Mouse (Mus musculus): ENCODE results near the gene Elavl3. TPM values are rescaled to one million over a fixed set of nuclear protein-coding genes. Genes with fewer than 3 reads are reported as not detected.

The Elavl3 gene
- 0.05 TPM in 1 of 2 replicates, not detected in the other for polyA plus RNA-seq (2012; ENCODE audit: low replicate concordance)

DNA sequence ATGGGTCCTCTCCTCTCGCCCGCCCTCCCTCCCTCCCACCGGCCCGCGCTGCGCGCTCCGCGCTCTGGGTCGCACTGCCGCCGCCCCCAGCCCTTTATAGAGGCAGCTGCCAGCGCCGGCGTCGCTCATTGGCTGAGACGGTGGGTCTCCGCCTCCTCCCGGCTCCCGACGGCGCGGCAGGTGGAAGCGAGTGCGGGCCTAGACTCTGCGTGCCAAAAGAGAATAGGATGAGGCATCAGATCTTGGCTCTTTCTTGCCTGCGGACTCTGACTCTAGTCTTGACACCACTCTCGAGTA, at the start of gene Elavl3:
TSS of gene Elavl3 (minus strand) at position 66 of the 297 bp plus-strand sequence.

DNA sequence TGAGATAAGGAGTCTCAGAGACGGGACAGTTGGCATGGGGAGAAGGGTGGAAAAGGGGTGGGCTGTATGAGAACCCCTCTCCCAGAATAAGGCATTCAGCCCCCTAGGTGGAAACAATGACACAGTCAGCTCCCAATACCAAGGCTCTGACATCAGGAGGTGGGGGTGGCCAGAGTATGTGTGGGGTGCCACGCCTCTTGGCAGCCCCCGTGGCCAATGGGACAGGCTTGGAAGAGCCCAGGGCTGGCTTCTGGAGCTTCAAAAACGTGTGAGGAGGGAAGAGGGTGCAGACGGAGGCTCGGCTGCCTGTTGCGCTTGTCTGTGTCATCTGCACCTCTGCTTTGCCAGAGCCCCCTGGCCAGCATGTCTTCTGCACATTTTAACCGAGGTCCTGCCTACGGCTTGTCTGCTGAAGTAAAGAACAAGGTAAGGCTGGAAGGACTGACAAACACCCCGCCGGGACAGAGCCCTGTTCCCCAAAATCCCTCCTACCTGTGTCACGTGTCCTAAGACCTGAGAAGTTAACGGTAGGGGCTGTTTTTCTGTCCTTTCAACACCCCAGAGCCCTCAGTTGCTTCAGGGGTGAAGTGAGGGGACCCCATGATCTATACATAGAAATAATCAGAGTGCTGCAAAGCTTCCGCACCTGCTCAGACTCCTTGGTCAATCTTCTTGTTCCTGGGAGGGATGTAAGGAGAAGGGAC, 47.3 kb upstream of the Elavl3 start, which contains the start of gene Cnn1:
TSS of gene Cnn1 (plus strand) at position 224 of the 704 bp plus-strand sequence.

DNA sequence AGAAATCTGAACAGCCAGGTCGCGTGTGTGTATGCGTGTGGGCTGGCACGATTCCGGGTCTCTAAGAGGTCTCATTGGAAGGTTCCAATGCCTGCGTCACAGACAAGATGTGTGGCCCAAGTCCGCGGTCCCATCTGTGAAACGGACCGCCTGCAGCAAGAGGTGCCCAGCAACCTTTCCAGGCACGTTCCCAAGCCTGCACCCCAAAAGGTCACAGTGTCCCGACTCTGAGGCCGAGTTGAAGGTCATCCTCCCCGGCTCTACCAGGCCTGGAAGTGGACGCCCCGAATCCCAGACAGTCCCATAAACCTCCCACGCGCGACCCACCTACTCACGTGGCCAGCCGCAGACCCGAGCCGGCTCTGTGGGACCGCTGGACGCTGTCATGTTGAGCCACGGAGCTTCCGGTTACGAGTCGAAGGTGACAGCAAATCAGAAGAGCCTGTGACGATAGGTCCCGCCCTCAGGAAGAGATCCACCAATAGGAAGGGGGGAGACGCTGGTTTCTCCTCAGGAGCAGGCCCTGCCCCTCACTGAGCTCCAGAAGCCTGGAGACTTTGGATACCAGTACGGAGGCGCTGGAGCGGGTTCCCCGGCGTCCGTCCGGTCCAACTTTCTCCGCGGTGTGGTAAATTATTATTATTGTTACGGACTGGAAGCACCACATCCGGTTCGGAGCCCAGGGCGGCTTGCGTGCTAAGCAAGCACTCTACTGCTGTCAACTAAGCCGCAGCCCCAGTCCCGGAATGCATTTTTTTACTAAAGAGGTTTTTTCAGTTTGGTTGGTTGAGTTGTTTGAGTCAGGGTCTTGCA, 33.4 kb upstream of the Elavl3 start, which contains the start of gene Ecsit:
TSS of gene Ecsit (minus strand) at position 417 of the 813 bp plus-strand sequence.

DNA sequence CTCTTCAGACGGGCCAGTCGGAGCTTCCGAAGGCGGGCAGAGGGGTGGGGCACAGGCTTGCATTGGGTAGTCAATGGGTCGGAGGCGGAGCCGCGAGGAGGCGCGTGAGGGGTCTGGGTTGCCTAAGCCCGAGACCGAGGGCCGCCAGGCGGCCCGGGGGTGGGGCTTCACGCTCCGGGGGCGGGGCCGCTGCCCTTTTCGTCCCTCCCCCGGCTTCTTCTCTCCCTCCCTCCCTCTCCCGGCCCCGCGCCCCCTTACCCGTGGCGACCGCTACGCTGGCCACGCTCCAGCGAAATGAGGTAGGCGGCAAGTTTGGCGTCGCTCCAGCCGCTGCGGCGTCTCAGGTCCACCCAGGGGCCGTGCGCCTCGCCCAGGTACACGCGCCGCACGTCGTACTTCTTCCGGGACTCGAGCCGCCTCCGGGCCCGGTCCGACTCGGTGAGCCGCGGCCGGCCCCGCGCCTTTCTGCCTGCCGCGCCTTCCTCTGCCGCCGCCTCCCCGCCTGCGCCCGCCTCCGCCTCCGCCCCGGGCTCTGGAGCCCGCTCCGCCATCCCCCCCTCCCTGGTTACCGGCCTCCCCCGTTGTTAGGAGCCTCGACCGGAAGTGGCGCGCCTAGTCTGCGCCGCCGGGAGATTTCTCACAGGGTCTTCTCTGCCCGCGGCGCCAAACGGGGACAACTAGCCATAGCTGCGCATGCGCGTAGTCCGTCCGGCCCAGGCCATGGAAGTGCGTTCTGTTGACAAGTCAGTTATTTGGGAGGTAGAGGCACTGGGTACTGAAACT, 19.2 kb upstream of the Elavl3 start, which contains the start of the genes Gm49318 and Zfp653:
TSS of gene Gm49318 (minus strand) at position 469 of the 783 bp plus-strand sequence.
TSS of gene Zfp653 (minus strand) at position 586 of the 783 bp plus-strand sequence.

DNA sequence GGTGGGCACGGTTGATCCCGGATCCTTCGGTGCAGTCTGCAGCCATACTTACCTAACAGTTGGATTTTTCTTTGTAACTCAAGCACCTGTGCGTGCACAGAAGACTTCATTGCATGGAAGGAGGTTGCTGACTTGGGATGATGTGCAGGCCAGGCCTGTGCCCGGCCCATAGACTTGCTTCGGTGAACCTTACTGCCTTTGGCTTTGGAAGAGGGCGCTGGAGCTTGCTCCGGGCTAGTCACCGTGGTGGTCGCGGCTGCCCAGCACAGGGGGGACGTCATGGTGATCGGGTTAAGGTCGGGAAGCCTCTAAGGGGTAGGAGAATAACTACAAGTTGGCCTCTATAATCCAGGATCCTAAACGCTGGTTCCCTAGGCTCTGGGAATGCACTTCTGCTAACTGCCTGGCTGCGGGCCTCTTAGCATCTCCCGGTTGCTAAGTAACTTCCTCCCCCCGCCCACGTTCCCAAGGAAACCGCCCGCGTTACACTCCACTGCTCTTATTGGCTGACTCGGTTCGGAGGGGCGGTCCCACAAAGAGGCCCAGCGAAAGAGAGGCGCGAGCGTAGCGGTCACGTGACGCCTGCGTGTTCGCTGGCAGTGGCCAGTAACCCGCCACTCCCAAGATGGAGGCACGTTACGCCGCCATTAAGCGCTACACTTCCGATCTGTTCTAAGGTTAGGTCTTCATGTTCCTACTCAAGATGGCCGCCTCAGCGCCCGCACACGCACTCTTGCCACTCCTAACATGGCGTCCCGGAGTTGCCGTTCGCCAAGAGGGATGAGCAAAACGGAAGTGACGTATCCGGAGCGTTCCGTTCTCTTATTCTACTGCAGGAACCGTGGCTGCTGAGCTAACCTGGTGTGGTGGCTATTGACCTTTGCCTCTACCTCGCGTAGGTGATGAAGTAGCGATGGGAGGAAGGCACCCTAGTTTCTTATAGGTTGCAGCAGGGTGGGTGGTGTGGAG, 49.3 kb downstream of the Elavl3 start, which contains the start of the genes Ccdc151 and Prkcsh:
TSS of gene Ccdc151 (minus strand) at position 441 of the 969 bp plus-strand sequence.
TSS of gene Prkcsh (plus strand) at position 613 of the 969 bp plus-strand sequence.

DNA sequence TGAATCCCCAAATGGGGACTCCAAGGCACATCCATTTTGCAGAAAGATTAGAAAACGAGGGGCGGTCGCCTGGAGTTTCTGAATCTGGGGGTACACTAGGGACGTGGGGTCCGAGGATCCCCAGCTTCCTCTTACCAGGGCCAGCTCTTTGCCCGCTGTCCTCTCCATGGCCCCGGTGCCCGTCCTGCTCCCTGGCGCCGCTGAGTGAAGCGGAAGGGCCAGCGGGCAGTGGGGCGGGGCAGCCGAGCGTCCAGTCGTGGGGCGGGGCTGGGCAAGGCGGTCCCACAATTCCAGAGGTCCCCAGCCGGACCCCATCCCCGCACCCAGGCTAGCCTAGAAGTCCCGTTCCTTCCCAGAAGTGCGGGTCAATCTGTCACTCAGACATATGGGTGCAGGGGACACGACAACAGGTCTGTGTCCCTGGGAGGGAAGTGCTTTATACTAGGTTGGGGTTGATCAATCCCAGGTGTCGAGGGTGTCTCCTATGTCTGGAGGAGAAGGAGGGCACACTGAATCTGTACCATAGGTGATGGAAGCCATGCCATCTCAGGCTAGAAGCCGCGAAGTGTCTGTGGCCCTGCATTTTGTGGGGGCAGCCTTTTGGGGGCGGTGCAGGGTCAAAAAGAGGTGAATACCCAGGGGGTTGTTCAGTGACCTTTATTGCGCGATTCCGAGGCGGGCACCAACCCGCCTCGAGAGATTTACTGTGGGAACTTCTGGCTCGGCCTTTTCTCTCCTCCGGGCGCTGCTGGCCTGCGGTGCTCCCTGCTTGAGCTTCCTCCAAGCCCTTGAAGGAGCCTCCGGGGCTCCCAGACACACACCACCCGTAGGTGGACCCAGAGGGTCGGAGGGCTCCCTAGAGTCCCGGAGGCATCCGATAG, 62.4 kb downstream of the Elavl3 start, which contains the start of gene Rgl3:
TSS of gene Rgl3 (minus strand) at position 217 of the 881 bp plus-strand sequence.

Other genes with a start within 250 kb of the Elavl3 start
- not detected in 2 replicates for gene Angptl8, start 216.5 kb downstream of the Elavl3 start, polyA plus RNA-seq (2012; ENCODE audit: low replicate concordance)
- gene Dock6, start 199.4 kb downstream of the Elavl3 start, polyA plus RNA-seq (2012; ENCODE audit: low replicate concordance), result 4.1 and 4.6 TPM in 2 replicates
- 2.8 and 3.1 TPM in 2 replicates for gene Rab3d, start 133.8 kb downstream of the Elavl3 start, polyA plus RNA-seq (2012; ENCODE audit: low replicate concordance)
- gene Ccdc159, start 124.6 kb downstream of the Elavl3 start, polyA plus RNA-seq (2012; ENCODE audit: low replicate concordance), result 0.15 and 0.30 TPM in 2 replicates
- 7.7 and 9.7 TPM in 2 replicates for gene Tmem205, start 124.5 kb downstream of the Elavl3 start, polyA plus RNA-seq (2012; ENCODE audit: low replicate concordance)
- 2.7 and 3.5 TPM in 2 replicates for gene Plppr2, start 115.0 kb downstream of the Elavl3 start, polyA plus RNA-seq (2012; ENCODE audit: low replicate concordance)
- gene Swsap1, start 96.3 kb downstream of the Elavl3 start, polyA plus RNA-seq (2012; ENCODE audit: low replicate concordance), result 5.8 and 8.2 TPM in 2 replicates
- gene Epor, start 88.5 kb downstream of the Elavl3 start, polyA plus RNA-seq (2012; ENCODE audit: low replicate concordance), result 411 and 740 TPM in 2 replicates
- 3.8 and 4.2 TPM in 2 replicates for gene Rgl3, start 62.6 kb downstream of the Elavl3 start, polyA plus RNA-seq (2012; ENCODE audit: low replicate concordance)
- not detected in 2 replicates for gene Ccdc151, start 49.4 kb downstream of the Elavl3 start, polyA plus RNA-seq (2012; ENCODE audit: low replicate concordance)
- 89.7 and 142 TPM in 2 replicates for gene Prkcsh, start 49.2 kb downstream of the Elavl3 start, polyA plus RNA-seq (2012; ENCODE audit: low replicate concordance)
- not detected in 2 replicates for gene Gm49318, start 19.2 kb upstream of the Elavl3 start, polyA plus RNA-seq (2012; ENCODE audit: low replicate concordance)
- gene Zfp653, start 19.4 kb upstream of the Elavl3 start, polyA plus RNA-seq (2012; ENCODE audit: low replicate concordance), result 19.9 and 36.2 TPM in 2 replicates
- 15.6 and 32.9 TPM in 2 replicates for gene Ecsit, start 33.4 kb upstream of the Elavl3 start, polyA plus RNA-seq (2012; ENCODE audit: low replicate concordance)
- not detected in 2 replicates for gene Cnn1, start 47.2 kb upstream of the Elavl3 start, polyA plus RNA-seq (2012; ENCODE audit: low replicate concordance)
- gene Elof1, start 65.1 kb upstream of the Elavl3 start, polyA plus RNA-seq (2012; ENCODE audit: low replicate concordance), result 20.8 and 209 TPM in 2 replicates
- 101 and 225 TPM in 2 replicates for gene Acp5, start 83.7 kb upstream of the Elavl3 start, polyA plus RNA-seq (2012; ENCODE audit: low replicate concordance)
- 38.8 and 41.8 TPM in 2 replicates for gene Pigyl, start 104.8 kb upstream of the Elavl3 start, polyA plus RNA-seq (2012; ENCODE audit: low replicate concordance)
- gene Zfp872, start 136.1 kb upstream of the Elavl3 start, polyA plus RNA-seq (2012; ENCODE audit: low replicate concordance), result not detected in 2 replicates
- 4.1 and 5.4 TPM in 2 replicates for gene Zfp809, start 173.7 kb upstream of the Elavl3 start, polyA plus RNA-seq (2012; ENCODE audit: low replicate concordance)
- 0.12 and 0.36 TPM in 2 replicates for gene Zfp599, start 207.9 kb upstream of the Elavl3 start, polyA plus RNA-seq (2012; ENCODE audit: low replicate concordance)